Mouse (Mus musculus) MEL (cell line): ENCODE measurements around the gene Pgrmc1.

Source experiments
- CHD2 ChIP-seq: IDR thresholded peaks from 2 replicates; pipeline ENCODE4 v1.6.1; 2011; ENCODE audit warnings: low read length, improper control_type of control experiment
- CTCF ChIP-seq, 3 experiments: IDR thresholded peaks in 2 of 3; conservative IDR thresholded peaks in 1 of 3; 2 replicates each; pipeline ENCODE4 v1.5.1; 2011 to 2012; ENCODE audit warnings: low read length in 3 of 3, low read depth in 2 of 3, mild to moderate bottlenecking in 2 of 3, improper control_type of control experiment in 1 of 3, inconsistent platforms in 1 of 3, mixed read lengths in 1 of 3, moderate library complexity in 1 of 3; ENCODE audit not compliant: control insufficient read depth in 1 of 3, insufficient read depth in 1 of 3, poor library complexity in 1 of 3, severe bottlenecking in 1 of 3
- EP300 ChIP-seq, 2 experiments: IDR thresholded peaks; 2 replicates each; pipeline ENCODE4 v1.6.1; 2011; ENCODE audit warnings: improper control_type of control experiment in 2 of 2, low read length in 2 of 2, low read depth in 1 of 2, mild to moderate bottlenecking in 1 of 2
- JUND ChIP-seq: IDR thresholded peaks from 2 replicates; pipeline ENCODE4 v1.6.1; 2011; ENCODE audit warnings: low read depth, mild to moderate bottlenecking, improper control_type of control experiment, low read length
- MAX ChIP-seq: IDR thresholded peaks from 2 replicates; pipeline ENCODE4 v1.6.1; 2011; ENCODE audit warnings: low read length, improper control_type of control experiment
- MYC ChIP-seq: IDR thresholded peaks from 2 replicates; pipeline ENCODE4 v1.6.1; 2011; ENCODE audit warnings: low read depth, mild to moderate bottlenecking, low read length, improper control_type of control experiment, moderate library complexity
- POLR2A ChIP-seq, 2 experiments: IDR thresholded peaks; 2 replicates each; pipeline ENCODE4 v1.6.1; 2011 to 2012; ENCODE audit warnings: low read length in 2 of 2, mild to moderate bottlenecking in 2 of 2, control low read depth in 1 of 2, improper control_type of control experiment in 1 of 2, low read depth in 1 of 2, moderate library complexity in 1 of 2; ENCODE audit not compliant: control insufficient read depth in 1 of 2, insufficient read depth in 1 of 2, poor library complexity in 1 of 2
- RCOR1 ChIP-seq: IDR thresholded peaks from 2 replicates; pipeline ENCODE4 v1.6.1; 2012; ENCODE audit warnings: low read depth, mild to moderate bottlenecking, inconsistent platforms, low read length, improper control_type of control experiment
- TAL1 ChIP-seq: IDR thresholded peaks from 2 replicates; pipeline ENCODE4 v1.6.1; 2012; ENCODE audit warnings: mild to moderate bottlenecking, inconsistent platforms, low read length, moderate library complexity, mixed read lengths
- USF1 ChIP-seq: IDR thresholded peaks from 2 replicates; pipeline ENCODE4 v1.6.1; 2014; ENCODE audit warnings: low read depth, mild to moderate bottlenecking, inconsistent platforms, low read length, improper control_type of control experiment, moderate library complexity
- ZMIZ1 ChIP-seq: IDR thresholded peaks from 2 replicates; pipeline ENCODE4 v1.6.1; 2012; ENCODE audit warnings: low read depth, mild to moderate bottlenecking, inconsistent platforms, low read length, improper control_type of control experiment, moderate library complexity

GRCm38 (mm10) chrX:36591539-36591938, 6.5 kb upstream of the Pgrmc1 start:
- TF ChIP-seq TAL1 = no peak
- no peak for TF ChIP-seq ZMIZ1
- TF ChIP-seq MAX = no peak
- TF ChIP-seq USF1 = no peak
- TF ChIP-seq CTCF (IDR thresholded peaks at IDR 0.05 in 2 of 3, conservative IDR thresholded peaks at IDR 0.05 in 1 of 3; ENCODE audit: control insufficient read depth in 1 of 3, insufficient read depth in 1 of 3, low read depth in 2 of 3, low read length in 3 of 3, poor library complexity in 1 of 3, severe bottlenecking in 1 of 3) = no peak
- no peak for TF ChIP-seq POLR2A (IDR thresholded peaks at IDR 0.05; ENCODE audit: control insufficient read depth in 1 of 2, insufficient read depth in 1 of 2, low read depth in 1 of 2, low read length in 2 of 2, poor library complexity in 1 of 2)
- no peak for TF ChIP-seq EP300 (IDR thresholded peaks at IDR 0.05; ENCODE audit: low read depth in 1 of 2, low read length in 2 of 2)
- no peak for TF ChIP-seq RCOR1
- TF ChIP-seq JUND = no peak
- no peak for TF ChIP-seq CHD2
- TF ChIP-seq MYC = no peak
